Mouse (Mus musculus): ENCODE measurements at regions not wholly inside any gene's neighbourhood (a gene's known extent, or its start where the extent isn't known, plus 50 kb on each side); places are given as distances from the start of the nearest gene placed in this dataset.

GRCm38 (mm10) chr3:10681938-10682337 is 346.5 kb upstream of the Gm38303 start:
- TF ChIP-seq POLR2A (IDR thresholded peaks at IDR 0.05; ENCODE audit: control insufficient read depth in 1 of 2, insufficient read depth in 1 of 2, low read depth in 1 of 2, low read length in 2 of 2, poor library complexity in 1 of 2) (no peak), GABPA (IDR thresholded peaks at IDR 0.05; ENCODE audit: low read depth, low read length) (no peak), MAX (IDR thresholded peaks at IDR 0.05; ENCODE audit: low read length) (no peak), CTCF (IDR thresholded peaks at IDR 0.05 in 2 of 3, conservative IDR thresholded peaks at IDR 0.05 in 1 of 3; ENCODE audit: control insufficient read depth in 1 of 3, insufficient read depth in 1 of 3, low read depth in 2 of 3, low read length in 3 of 3, poor library complexity in 1 of 3, severe bottlenecking in 1 of 3) (no peak), CHD2 (IDR thresholded peaks at IDR 0.05; ENCODE audit: low read length) (no peak), GATA1 (IDR thresholded peaks at IDR 0.05; ENCODE audit: low read depth, low read length) (no peak)

All from MEL (cell line).